Mouse (Mus musculus) MN1 (cell line): ENCODE measurements at regions not wholly inside any gene's neighbourhood (a gene's known extent, or its start where the extent isn't known, plus 50 kb on each side); places are given as distances from the start of the nearest gene placed in this dataset.

Source experiments
- DNase-seq: peaks from one replicate; pipeline ENCODE4 v3.0.0-alpha.2; 2016; ENCODE audit warnings: low spot score

DNA sequence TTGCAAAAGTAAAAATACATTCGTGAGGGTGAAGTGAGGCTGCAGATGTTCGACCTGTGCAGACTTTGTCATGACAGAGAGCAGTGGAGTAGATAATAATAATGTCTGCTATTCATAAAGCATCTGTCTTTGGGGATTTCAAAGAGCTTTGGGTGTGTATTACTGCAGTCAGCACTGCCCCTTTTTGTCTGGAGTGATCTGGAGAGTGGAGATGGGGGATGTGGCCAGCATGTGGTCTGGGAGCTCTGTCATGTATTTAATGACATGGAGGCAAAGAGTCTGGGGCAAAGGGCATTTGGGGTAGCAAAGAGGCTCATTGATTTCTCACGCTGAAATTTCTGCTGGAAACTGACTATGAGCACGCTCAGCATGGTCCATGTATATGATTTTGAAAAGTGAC lies 510.8 kb upstream of the Pou3f2 start:
- DNase-seq = no peak

DNA sequence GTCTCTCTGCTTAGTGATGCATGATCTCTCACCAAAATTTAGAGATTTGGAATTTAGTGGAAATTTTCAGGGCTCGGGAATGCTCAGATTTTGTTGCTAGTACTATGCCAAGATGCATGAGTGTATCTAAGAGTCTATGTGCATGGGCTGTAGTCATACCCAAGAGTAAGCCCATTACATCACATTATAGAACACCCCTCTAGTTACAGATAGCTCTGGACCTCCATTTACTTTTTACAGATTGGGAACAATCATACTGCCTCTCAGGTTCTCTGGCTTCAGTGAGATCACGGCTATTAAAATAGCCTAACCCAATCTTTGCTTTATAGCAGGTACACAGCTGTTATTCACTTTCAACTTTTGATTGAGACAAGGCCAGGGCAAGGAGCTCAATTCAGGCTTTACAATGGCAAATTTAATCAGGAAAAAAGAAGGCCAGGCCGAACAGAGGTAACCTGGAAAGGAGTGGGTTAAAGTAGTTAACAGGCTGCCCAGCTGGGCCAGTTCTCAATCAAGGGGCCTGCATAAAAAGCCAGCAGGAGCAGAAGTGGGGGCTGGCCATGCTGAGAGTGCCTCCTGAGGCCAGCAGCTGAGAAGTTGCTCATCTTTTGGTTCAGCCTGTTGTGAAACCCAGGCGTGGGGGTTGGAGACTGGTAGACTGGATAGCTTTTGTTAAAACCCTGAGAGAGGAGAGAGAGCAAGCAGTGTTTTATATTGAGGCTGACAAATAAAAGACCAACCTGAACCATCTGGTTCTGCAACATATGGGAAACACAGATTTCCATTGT lies 509.2 kb upstream of the Pou3f2 start:
- DNase-seq = no peak

DNA sequence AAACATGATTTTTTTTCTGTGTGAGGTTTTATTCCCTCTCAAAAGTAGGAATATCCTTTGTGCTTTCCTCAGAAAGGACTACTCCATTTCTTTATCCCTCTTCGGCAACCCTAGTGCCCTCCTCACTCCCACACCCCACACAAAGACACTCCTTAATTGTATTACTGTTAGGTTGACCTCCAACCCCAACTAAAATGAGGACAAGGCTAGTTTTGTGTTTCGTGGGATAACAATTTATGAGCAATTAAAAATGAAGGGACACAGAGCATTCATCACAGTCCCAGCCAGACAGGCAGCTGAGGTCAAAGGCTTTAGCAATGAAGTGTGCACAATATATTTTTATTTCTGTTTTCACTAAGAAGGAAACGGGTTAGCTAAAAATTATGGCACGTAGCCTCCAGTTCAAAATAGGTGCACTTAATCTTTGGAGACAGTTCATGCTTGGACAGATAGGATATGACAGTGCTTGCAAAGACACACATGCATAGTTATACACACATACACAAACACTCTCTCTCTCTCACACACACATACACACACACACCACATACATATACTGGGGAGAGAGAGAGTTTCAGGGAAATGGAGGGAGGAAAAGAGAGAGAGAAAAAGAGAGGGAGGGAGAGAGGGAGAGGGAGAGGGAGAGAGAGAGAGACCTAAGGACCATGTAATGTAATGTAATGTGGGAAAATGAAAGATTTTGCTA lies 498.8 kb upstream of the Pou3f2 start:
- no peak for DNase-seq

GRCm38 (mm10) chr4:22973585-22974116 lies 485.5 kb upstream of the Pou3f2 start:
- no peak for DNase-seq

DNA sequence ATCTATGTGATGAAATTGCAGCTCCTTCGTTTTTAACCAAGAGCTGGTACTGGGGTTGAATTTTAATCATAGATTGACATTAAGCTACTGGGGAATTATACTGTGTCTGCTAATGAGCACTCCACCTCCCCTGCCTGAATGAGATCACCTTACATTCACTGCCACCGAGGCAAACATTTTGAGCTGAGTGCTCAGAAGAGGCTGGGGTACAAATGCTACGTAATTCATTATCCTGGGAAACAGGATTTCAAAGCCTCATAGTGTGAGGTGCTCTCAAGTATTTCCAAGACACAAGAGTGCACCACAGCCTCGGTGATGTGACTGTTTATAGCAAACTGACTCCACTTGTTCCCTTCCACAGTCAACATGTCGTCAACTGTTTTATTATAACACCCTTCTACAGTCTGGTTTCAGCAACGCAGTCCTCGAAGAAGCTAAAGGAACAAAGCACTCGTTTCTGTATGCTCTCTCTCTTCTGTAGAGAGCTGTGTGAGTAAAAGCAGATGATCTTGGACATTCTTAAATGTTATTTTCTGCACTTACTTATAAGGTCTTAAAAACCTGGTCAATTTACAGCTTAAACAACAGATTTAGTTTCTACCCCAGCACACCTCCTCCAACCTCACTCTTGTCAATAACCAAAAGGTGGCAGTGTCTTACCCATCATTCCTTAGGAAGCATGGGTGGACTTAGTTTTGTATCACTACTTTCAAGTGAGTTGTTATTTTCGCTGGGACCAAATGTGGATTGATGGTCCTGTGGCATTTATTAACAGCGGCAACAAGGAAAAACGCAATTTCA lies 484.8 kb upstream of the Pou3f2 start:
- no peak for DNase-seq

DNA sequence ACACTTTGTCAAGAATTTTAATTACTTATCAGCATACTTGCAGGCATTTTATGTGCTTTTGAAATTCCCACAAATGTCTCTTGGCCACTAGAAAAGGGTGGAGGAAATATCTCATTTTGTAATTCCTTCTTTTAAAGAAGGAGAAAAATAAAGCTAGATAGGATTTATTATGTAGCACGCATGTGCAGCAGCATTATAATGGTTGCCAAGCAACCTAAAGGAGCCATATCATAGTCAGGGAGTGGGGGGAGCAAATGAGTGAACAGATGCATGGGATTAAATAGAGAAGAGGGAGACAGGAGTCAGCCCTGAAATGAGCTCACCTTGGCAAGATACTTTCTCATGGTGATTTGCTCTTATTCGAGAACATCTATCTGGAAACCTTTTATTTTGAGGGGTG lies 483.0 kb upstream of the Pou3f2 start:
- no peak for DNase-seq

GRCm38 (mm10) chr4:22970495-22970894 lies 482.3 kb upstream of the Pou3f2 start:
- DNase-seq = no peak

GRCm38 (mm10) chr4:22949422-22949821 lies 461.3 kb upstream of the Pou3f2 start:
- DNase-seq = no peak

- no peak for DNase-seq
These were observed 460.7 kb upstream of the Pou3f2 start for GRCm38 (mm10) chr4:22948880-22949279.

DNA sequence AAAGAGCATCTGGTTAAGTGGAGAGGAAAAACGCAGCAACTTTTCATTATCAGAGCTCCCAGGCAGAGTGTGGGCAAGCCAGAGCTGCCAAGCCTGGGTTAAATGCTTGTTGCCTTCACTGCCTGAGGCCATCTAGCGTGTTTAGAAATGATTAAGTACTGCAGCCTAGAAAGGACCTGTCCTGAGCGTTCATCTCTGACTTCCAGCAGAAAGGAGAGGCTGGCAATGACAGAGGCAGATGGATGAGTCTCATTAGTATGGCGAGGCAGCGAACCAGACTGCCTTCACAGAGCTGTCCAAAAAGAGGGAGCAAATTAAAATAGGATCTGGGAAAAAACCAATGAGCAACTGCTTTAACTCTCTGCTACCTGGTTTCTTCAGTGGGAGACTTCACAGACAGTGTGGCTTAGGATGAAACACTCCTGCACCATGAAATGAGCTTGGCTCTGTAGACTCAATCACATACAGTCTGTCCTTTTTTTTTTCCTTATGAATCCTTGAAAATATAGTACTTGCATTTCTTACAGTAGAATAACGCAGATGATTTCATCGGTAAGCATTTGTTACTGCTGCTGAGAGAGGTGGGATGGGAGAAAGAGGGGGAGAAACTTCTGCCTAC lies 458.7 kb upstream of the Pou3f2 start:
- DNase-seq = no peak

DNA sequence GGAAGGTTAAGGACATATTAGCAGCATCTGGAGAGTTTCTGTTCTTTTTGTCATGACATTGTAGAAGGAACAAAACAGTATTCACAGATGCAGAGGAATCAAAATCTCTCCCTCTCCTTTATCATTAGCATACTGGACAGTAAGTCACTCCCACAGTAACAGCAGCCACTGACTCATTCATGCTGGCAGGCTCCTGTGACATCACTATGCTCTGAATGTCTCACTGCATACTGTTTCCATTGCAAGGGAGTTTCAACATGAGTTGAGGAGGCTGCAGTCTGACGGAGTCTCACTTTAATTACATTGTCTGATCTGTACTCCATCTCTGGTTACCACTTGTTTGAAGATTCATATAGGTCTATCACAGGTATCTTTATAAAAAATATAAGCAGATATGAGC lies 450.1 kb upstream of the Pou3f2 start:
- DNase-seq = no peak

GRCm38 (mm10) chr4:22924181-22924580 lies 436.0 kb upstream of the Pou3f2 start:
- no peak for DNase-seq

DNA sequence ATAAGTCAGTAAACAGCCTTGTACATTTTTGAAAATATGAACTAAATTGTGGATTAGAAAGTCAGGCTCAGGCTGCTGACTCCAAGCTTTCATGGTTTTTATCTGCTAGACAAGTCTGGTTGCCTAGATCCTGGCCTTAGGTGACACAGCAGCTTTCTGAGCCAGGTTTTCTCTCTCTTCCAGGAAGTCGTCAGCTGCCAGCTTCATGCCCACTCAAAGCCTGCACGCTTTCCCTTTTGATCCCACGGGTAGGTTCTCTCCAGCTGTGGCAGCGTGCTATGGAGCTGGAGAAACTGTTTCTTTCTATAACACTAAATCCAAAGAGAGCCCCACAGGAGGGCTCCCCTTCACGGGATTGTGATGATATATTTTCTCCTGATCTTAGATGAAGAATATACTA lies 426.7 kb upstream of the Pou3f2 start:
- DNase-seq = no peak

GRCm38 (mm10) chr4:22892694-22893046 lies 404.5 kb upstream of the Pou3f2 start:
- DNase-seq = no peak

DNA sequence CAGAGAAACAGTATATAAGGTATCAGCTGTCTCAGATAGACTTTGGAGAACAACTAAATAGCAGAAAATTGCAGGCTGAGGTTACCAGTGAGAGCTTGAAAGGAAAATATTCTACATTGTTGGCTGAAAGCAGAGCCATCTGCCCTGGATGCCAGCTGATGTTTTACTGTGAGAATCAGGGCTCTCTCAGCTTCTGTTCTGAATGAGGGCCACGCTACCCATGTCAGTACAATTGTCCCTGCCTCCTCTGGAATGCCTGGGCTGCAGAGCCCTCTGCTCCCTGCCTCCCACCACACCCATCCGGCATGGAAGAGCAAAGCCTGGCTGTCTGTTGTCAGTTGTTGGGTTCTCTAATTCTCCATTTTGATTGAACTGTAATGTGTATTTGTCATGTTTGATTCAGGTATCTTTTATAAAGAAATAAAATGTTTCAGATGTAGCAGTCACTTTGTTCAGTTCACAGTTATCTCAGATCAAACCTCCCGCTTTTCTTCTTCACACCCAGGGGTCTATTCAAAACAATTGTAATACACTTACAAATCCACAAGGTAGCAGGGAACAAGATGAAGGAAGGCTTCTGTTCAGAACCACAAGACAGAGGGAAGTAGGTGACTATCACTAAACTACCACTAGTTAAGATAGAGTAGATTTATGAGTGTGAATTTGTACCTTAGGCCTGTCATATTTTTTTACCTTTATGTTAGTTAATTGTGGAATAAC lies 404.0 kb upstream of the Pou3f2 start:
- no peak for DNase-seq

- no peak for DNase-seq
These were observed 392.5 kb upstream of the Pou3f2 start for GRCm38 (mm10) chr4:22880692-22881091.

GRCm38 (mm10) chr4:22875392-22875791 lies 387.2 kb upstream of the Pou3f2 start:
- DNase-seq = no peak

- DNase-seq = no peak
These were observed 347.9 kb upstream of the Pou3f2 start for GRCm38 (mm10) chr4:22836124-22836445.

DNA sequence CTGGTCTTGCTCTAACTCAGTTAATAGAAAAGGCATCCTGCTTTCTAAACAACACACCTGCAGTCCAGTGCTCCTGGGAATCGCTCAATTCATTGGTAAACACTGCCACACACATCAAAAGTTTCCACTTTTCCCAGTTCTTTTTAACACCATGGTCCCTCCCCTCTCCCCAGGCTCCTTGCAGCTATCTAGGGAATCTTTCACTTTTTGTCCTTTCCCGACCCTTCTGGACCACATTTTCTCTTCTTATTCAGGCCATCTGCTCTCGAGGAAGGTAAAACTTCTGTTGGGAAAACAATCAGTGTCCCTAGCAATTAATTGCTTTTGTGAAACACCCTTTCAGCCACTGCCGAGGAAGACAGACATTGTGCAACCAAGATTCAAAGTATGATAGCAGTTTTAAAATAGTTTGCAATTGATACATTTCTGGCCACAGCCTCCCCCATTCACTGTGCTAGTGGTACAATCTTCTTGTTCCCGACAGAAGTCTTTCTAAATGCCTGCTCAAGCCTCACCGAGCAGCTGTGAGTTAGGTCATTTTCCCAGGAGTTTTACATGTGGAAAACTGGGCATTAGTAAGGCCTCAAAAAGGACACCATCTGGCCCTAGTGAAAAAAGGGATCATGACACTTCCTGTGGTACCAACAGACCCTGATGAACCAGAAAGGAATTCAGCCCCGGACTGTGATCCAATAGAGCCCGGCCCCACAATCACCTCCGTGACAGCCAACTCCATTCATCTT lies 347.4 kb upstream of the Pou3f2 start:
- no peak for DNase-seq

GRCm38 (mm10) chr4:22833851-22834440 lies 345.8 kb upstream of the Pou3f2 start:
- DNase-seq = no peak

GRCm38 (mm10) chr4:22803665-22804064 lies 315.5 kb upstream of the Pou3f2 start:
- DNase-seq = no peak
